Mouse (Mus musculus): ENCODE measurements at regions not wholly inside any gene's neighbourhood (a gene's known extent, or its start where the extent isn't known, plus 50 kb on each side); places are given as distances from the start of the nearest gene placed in this dataset.

GRCm38 (mm10) chr10:111083861-111084260 is 73.9 kb upstream of the Zdhhc17 start:
- no peaks in the 10 kb centered on the region for H3K27me3 ChIP-seq (ENCODE audit: control insufficient read depth, insufficient read depth, low read length)
- TF ChIP-seq EP300 (IDR thresholded peaks at IDR 0.05; ENCODE audit: insufficient read depth, low read depth, low read length) (no peak), POLR2A (IDR thresholded peaks at IDR 0.05; ENCODE audit: insufficient read depth, low read depth, low read length) (no peak), CTCF (IDR thresholded peaks at IDR 0.05) (no peak)
- WGBS: 69% methylated on average over 2 of the region's 2 CpGs
- no peaks in the 10 kb centered on the region for H3K36me3 ChIP-seq (ENCODE audit: control insufficient read depth, insufficient read depth, low read length)
- intact Hi-C loops (cut with DNase I): no loop called here
- H3K79me2 ChIP-seq (replicated peaks; ENCODE audit: control insufficient read depth, insufficient read depth, low read length): no peaks in the 10 kb centered on the region
- DNase-seq: no peak
- no peak overlapping the region for H3K9ac ChIP-seq (ENCODE audit: low read depth, low read length)
- H3K27ac ChIP-seq: no peak overlapping the region
- H3K4me1 ChIP-seq (ENCODE audit: control insufficient read depth, insufficient read depth, low read length): no peaks in the 10 kb centered on the region; the same call in none of the 2 replicates
- H3K4me3 ChIP-seq: no peak overlapping the region

GRCm38 (mm10) chr10:111083338-111083737 is 73.4 kb upstream of the Zdhhc17 start:
- Histone ChIP-seq H3K4me3 (no peak overlapping the region), H3K36me3 (ENCODE audit: control insufficient read depth, insufficient read depth, low read length) (no peaks in the 10 kb centered on the region), H3K27ac (no peak overlapping the region), H3K27me3 (ENCODE audit: control insufficient read depth, insufficient read depth, low read length) (no peaks in the 10 kb centered on the region), H3K9ac (ENCODE audit: low read depth, low read length) (no peak overlapping the region), H3K79me2 (replicated peaks; ENCODE audit: control insufficient read depth, insufficient read depth, low read length) (no peaks in the 10 kb centered on the region), H3K4me1 (ENCODE audit: control insufficient read depth, insufficient read depth, low read length) (no peaks in the 10 kb centered on the region; the same call in none of the 2 replicates)
- 38% methylated on average over 4 of the region's 4 CpGs for WGBS
- intact Hi-C loops (cut with DNase I): no loop called here
- TF ChIP-seq EP300 (IDR thresholded peaks at IDR 0.05; ENCODE audit: insufficient read depth, low read depth, low read length) (no peak), CTCF (IDR thresholded peaks at IDR 0.05) (peak; percentile 40)
- no peak for DNase-seq

- intact Hi-C loops (cut with DNase I): no loop called here
- TF ChIP-seq EP300 (IDR thresholded peaks at IDR 0.05; ENCODE audit: insufficient read depth, low read depth, low read length): no peak
- no peak for TF ChIP-seq CTCF (IDR thresholded peaks at IDR 0.05)
- TF ChIP-seq POLR2A (IDR thresholded peaks at IDR 0.05; ENCODE audit: insufficient read depth, low read depth, low read length): no peak
- Histone ChIP-seq H3K9ac (ENCODE audit: low read depth, low read length) (no peak overlapping the region), H3K27me3 (ENCODE audit: control insufficient read depth, insufficient read depth, low read length) (no peaks in the 10 kb centered on the region), H3K36me3 (ENCODE audit: control insufficient read depth, insufficient read depth, low read length) (no peaks in the 10 kb centered on the region), H3K4me3 (no peak overlapping the region), H3K79me2 (replicated peaks; ENCODE audit: control insufficient read depth, insufficient read depth, low read length) (no peaks in the 10 kb centered on the region), H3K4me1 (ENCODE audit: control insufficient read depth, insufficient read depth, low read length) (no peaks in the 10 kb centered on the region; the same call in none of the 2 replicates), H3K27ac (no peak overlapping the region)
- DNase-seq: no peak
- WGBS: 62% methylated on average over 10 of the region's 10 CpGs
Measured at GRCm38 (mm10) chr10:111080322-111080721, 70.4 kb upstream of the Zdhhc17 start.

DNA sequence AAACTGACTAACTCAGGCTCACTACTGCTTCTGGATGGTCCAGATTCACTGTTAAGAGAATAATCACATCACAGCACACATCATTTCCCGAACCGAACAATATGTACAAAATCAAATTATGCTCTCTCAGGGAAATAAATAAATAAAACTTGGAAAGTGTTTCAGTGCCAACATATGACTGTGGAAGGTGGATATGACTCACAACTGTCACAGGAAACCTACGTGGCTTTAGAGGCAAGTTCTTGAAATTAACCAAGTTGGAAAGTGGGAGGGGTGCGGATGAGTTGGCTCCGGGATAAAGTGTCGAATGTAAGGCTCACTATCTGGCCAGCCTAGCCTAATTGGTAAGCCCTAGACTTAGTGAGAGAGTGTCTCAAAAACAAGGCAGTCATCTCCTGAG is 69.1 kb upstream of the Zdhhc17 start:
- Histone ChIP-seq H3K9ac (ENCODE audit: low read depth, low read length) (no peak overlapping the region), H3K79me2 (replicated peaks; ENCODE audit: control insufficient read depth, insufficient read depth, low read length) (no peaks in the 10 kb centered on the region), H3K4me3 (no peak overlapping the region), H3K4me1 (ENCODE audit: control insufficient read depth, insufficient read depth, low read length) (peaks cover 1% of the 10 kb centered on the region), H3K27me3 (ENCODE audit: control insufficient read depth, insufficient read depth, low read length) (no peaks in the 10 kb centered on the region), H3K36me3 (ENCODE audit: control insufficient read depth, insufficient read depth, low read length) (no peaks in the 10 kb centered on the region), H3K27ac (no peak overlapping the region)
- intact Hi-C loops (cut with DNase I): loop anchor here (5.0 kb wide), 1 partner anchor 47 kb away; no protein-coding TSS in a partner anchor
- WGBS: 47% methylated on average over 6 of the region's 6 CpGs
- DNase-seq: no peak
- TF ChIP-seq CTCF (IDR thresholded peaks at IDR 0.05): no peak
- TF ChIP-seq POLR2A (IDR thresholded peaks at IDR 0.05; ENCODE audit: insufficient read depth, low read depth, low read length): no peak
- TF ChIP-seq EP300 (IDR thresholded peaks at IDR 0.05; ENCODE audit: insufficient read depth, low read depth, low read length): no peak

- Histone ChIP-seq H3K4me1 (ENCODE audit: control insufficient read depth, insufficient read depth, low read length) (peaks cover 4% of the 10 kb centered on the region), H3K27me3 (ENCODE audit: control insufficient read depth, insufficient read depth, low read length) (no peaks in the 10 kb centered on the region), H3K9ac (ENCODE audit: low read depth, low read length) (no peak overlapping the region), H3K36me3 (ENCODE audit: control insufficient read depth, insufficient read depth, low read length) (no peaks in the 10 kb centered on the region), H3K79me2 (replicated peaks; ENCODE audit: control insufficient read depth, insufficient read depth, low read length) (no peaks in the 10 kb centered on the region), H3K27ac (no peak overlapping the region), H3K4me3 (no peak overlapping the region)
- no peak for TF ChIP-seq CTCF (IDR thresholded peaks at IDR 0.05)
- no peak for TF ChIP-seq POLR2A (IDR thresholded peaks at IDR 0.05; ENCODE audit: insufficient read depth, low read depth, low read length)
- TF ChIP-seq EP300 (IDR thresholded peaks at IDR 0.05; ENCODE audit: insufficient read depth, low read depth, low read length): no peak
- WGBS: 92% methylated on average over 4 of the region's 4 CpGs
- intact Hi-C loops (cut with DNase I): loop anchor here (5.0 kb wide), 1 partner anchor 45 kb away; no protein-coding TSS in a partner anchor
- no peak for DNase-seq
Measured at GRCm38 (mm10) chr10:111077632-111078031, 67.7 kb upstream of the Zdhhc17 start.

DNA sequence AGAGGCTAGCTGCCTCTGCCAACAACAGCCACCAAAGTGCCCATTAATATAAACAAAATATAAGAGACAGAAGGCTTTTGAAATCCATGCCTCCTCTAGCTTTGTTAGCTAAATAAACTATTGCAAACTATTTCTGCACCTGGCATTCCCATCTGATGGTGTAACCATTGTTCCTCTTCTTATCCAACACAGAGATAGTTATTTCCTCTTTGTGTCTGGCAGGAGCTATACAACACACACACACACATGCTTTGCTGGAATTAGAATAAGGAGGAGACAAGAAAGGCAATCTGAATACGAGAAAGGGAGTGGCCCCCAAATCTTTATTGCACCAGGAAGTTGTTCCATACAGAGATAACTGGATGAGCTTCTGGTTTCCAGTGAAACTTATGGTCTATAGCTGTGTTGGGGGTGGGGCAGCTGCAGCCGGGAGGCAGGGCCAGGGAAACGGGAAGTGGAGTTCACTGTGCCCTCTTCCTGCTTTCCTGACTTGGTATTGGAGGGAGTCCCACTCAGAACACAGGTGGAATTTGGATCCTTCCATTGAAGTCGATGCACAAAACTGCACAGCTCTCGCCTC is 64.0 kb upstream of the Zdhhc17 start:
- WGBS: 47% methylated on average over 5 of the region's 5 CpGs
- TF ChIP-seq CTCF (IDR thresholded peaks at IDR 0.05) (no peak), EP300 (IDR thresholded peaks at IDR 0.05; ENCODE audit: insufficient read depth, low read depth, low read length) (no peak), POLR2A (IDR thresholded peaks at IDR 0.05; ENCODE audit: insufficient read depth, low read depth, low read length) (no peak)
- Histone ChIP-seq H3K27me3 (ENCODE audit: control insufficient read depth, insufficient read depth, low read length) (no peaks in the 10 kb centered on the region), H3K4me3 (no peak overlapping the region), H3K36me3 (ENCODE audit: control insufficient read depth, insufficient read depth, low read length) (no peaks in the 10 kb centered on the region), H3K27ac (peak overlapping the region; percentile 47), H3K4me1 (ENCODE audit: control insufficient read depth, insufficient read depth, low read length) (peaks cover 4% of the 10 kb centered on the region), H3K9ac (ENCODE audit: low read depth, low read length) (no peak overlapping the region), H3K79me2 (replicated peaks; ENCODE audit: control insufficient read depth, insufficient read depth, low read length) (no peaks in the 10 kb centered on the region)
- DNase-seq: peak; percentile 37 to 49
- intact Hi-C loops (cut with DNase I): no loop called here
